ENCODE assay signal across 14 mouse cellular contexts in genomic region chr2:109912766-109913165, GRCm38 (mm10).
"Had no signal": no experiment of that assay in that cellular context is flagged by ENCODE, and none has a peak within 500 bp of the region (broad histone marks: within the 10 kb centered on the region; RNA-seq: fewer than 3 reads in every experiment).

No protein-coding gene starts in this region.

- ATAC-seq: midbrain, embryonic 15.5 days had no signal

- H3K9ac ChIP-seq: lung, embryonic 14.5 days; midbrain, embryonic 12.5 days; midbrain, embryonic 15.5 days; neural tube, embryonic 12.5 days had no signal

- H3K27ac ChIP-seq: midbrain, embryonic 10.5 days; midbrain, embryonic 12.5 days; midbrain, embryonic 15.5 days; neural tube, embryonic 12.5 days had no signal

- H3K27me3 ChIP-seq: midbrain, embryonic 12.5 days; midbrain, embryonic 15.5 days; neural tube, embryonic 12.5 days had no signal

- H3K4me1 ChIP-seq: midbrain, embryonic 15.5 days had no signal

- H3K36me3 ChIP-seq: midbrain, embryonic 10.5 days; midbrain, embryonic 12.5 days; midbrain, embryonic 15.5 days; neural tube, embryonic 12.5 days had no signal

- H3K9me3 ChIP-seq: midbrain, embryonic 15.5 days had no signal

- H3K4me3 ChIP-seq: midbrain, embryonic 10.5 days; midbrain, embryonic 12.5 days; midbrain, embryonic 15.5 days; neural tube, embryonic 12.5 days had no signal

- H3K4me2 ChIP-seq: lung, embryonic 14.5 days; midbrain, embryonic 12.5 days; midbrain, embryonic 15.5 days; neural tube, embryonic 12.5 days had no signal

- DNase-seq: lung, adult 18-20 months; lung, embryonic 14.5 days; lung, postnatal 10 days; lung, postnatal 4 days; right cerebral cortex, postnatal 25 days; right cerebral cortex, postnatal 4 days; spleen, adult 18-20 months; thymus, adult 18-20 months; thymus, postnatal 14 days; thymus, postnatal 36 days had no signal
